Mouse (Mus musculus) lung, embryonic 14.5 days (tissue): ENCODE results near the gene Col4a2. TPM values are rescaled to one million over a fixed set of nuclear protein-coding genes. Genes with fewer than 3 reads are reported as not detected.

ENCODE experiments used
- ATAC-seq: fragments of 200-750 bp; cut with Nextera tagmentation; 2 replicates; pipeline ENCODE4 v1.8.0; 2017; ENCODE audit warnings: mild to moderate bottlenecking, moderate TSS enrichment, moderate library complexity; ENCODE audit not compliant: insufficient read depth
- DNase-seq: peaks from one replicate; pipeline ENCODE4 v3.0.0-alpha.2; 2015
- H3K27ac ChIP-seq: fragments of 300-500 bp; sonication (generic); 2 replicates; pipeline ENCODE4 v1.5.1; 2014; ENCODE audit warnings: low read depth, mild to moderate bottlenecking, moderate library complexity
- H3K27me3 ChIP-seq: fragments of 300-500 bp; sonication (generic); 2 replicates; pipeline ENCODE4 v1.6.1; 2014; ENCODE audit warnings: low read length, control low read depth; ENCODE audit not compliant: insufficient read depth
- H3K36me3 ChIP-seq: fragments of 300-500 bp; sonication (generic); 2 replicates; pipeline ENCODE4 v1.6.1; 2014; ENCODE audit warnings: control low read depth; ENCODE audit not compliant: insufficient read depth
- H3K4me1 ChIP-seq: fragments of 300-500 bp; sonication (generic); 2 replicates; pipeline ENCODE4 v1.6.1; 2014; ENCODE audit warnings: antibody characterized with exemption, control low read depth; ENCODE audit not compliant: insufficient read depth
- H3K4me2 ChIP-seq: fragments of 300-500 bp; sonication (generic); 2 replicates; pipeline ENCODE4 v1.6.1; 2014; ENCODE audit warnings: mild to moderate bottlenecking
- H3K4me3 ChIP-seq: fragments of 300-500 bp; sonication (generic); 2 replicates; pipeline ENCODE4 v1.5.1; 2014; ENCODE audit warnings: low read depth, low read length
- H3K9ac ChIP-seq: fragments of 300-500 bp; sonication (generic); 2 replicates; pipeline ENCODE4 v1.6.1; 2014
- H3K9me3 ChIP-seq: fragments of 300-500 bp; sonication (generic); 2 replicates; pipeline ENCODE4 v1.6.1; 2016; ENCODE audit warnings: low read depth, low read length, control low read depth
- CTCF ChIP-seq: IDR thresholded peaks from 2 replicates; pipeline ENCODE4 v1.5.1; 2016; ENCODE audit warnings: antibody characterized with exemption, low read depth
- WGBS: fragments of 180-500 bp; shearing (Covaris S2); extraction: QIAGEN DNeasy Blood & Tissue Kit; methylation state at CpG from one replicate; pipeline ENCODE4 v1.1.7; 2014; 5-methylcytosine and 5-hydroxymethylcytosine counted together
- polyA plus RNA-seq: library from polyadenylated mRNA; unstranded; fragments of >200 nt; fragmentation: Nextera tagmentation; extraction: Ambion mirVana; gene quantifications from 2 replicates; pipeline ENCODE4 v1.2.1, GENCODE M21; 2014

The Col4a2 gene
- polyA plus RNA-seq, 1 experiment from 2014 or later = 111 TPM

DNA sequence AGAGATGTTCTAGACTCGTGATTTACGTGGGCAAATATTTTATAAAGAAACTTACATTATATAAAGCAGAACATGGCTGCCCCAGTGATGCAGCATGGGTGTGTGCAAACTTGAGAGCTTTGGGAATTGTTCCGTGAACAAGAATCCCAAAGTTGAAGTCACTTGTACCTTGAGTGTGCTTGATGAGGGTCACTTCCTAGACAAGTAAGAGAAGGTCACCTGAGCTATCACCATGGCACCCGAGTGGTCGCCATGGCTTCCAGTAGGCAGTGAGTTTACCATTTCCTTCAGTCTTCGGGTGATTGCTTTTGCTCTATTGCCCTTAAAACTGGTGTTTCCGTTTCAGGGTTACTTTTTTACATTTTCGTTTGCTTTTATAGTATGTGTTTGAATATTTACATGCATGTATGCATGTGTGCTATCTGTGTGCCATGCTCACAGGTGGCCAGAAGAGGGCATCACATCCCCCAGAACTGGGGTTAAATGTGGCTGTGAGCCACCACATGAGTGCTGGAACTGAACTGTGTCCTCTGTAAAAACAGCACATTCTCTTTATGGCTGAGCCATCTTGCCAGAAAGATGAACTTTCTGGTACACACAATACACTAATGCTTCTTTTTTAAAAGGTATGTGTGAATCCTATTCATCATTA lies 42.3 kb downstream of the Col4a2 start:
- no peak overlapping the region for H3K4me3 ChIP-seq
- peak; percentile 42 for TF ChIP-seq CTCF
- no peak for DNase-seq
- peaks cover 12% of the 10 kb centered on the region for H3K4me1 ChIP-seq
- H3K36me3 ChIP-seq = peaks cover 14% of the 10 kb centered on the region; the same call in 1 of the 2 replicates
- no peaks in the 10 kb centered on the region for H3K9me3 ChIP-seq
- no peak overlapping the region for H3K27ac ChIP-seq
- no peak overlapping the region for H3K9ac ChIP-seq
- ATAC-seq = no peak
- 76% methylated on average over 8 of the region's 8 CpGs for WGBS
- H3K4me2 ChIP-seq = no peak overlapping the region
- no peaks in the 10 kb centered on the region for H3K27me3 ChIP-seq

DNA sequence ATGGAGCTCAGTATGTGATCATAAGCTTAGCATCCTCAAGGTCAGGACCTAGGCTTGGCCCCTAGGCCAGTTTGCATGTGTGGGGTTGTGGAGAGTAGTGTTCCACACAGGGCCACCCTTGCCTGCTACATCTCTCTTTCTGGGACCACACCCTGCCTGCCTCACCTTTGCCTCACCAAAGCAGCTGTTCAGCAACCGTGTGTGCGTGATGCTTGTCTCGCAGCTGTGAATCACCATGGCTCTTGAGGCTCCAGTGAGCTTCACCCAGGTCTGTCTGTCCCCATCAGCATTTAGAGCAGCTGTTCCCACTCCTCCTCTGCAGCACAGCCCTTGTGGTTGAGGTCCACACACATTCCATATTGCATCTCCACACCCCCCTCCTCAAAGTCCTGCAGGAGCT lies 43.3 kb downstream of the Col4a2 start:
- Histone ChIP-seq H3K9ac (no peak overlapping the region), H3K27ac (no peak overlapping the region), H3K4me3 (no peak overlapping the region), H3K36me3 (peaks cover 14% of the 10 kb centered on the region; the same call in 1 of the 2 replicates), H3K4me1 (peaks cover 16% of the 10 kb centered on the region), H3K4me2 (no peak overlapping the region), H3K9me3 (no peaks in the 10 kb centered on the region), H3K27me3 (no peaks in the 10 kb centered on the region)
- no peak for ATAC-seq
- TF ChIP-seq CTCF = no peak
- 82% methylated on average over 3 of the region's 3 CpGs for WGBS
- DNase-seq = no peak

DNA sequence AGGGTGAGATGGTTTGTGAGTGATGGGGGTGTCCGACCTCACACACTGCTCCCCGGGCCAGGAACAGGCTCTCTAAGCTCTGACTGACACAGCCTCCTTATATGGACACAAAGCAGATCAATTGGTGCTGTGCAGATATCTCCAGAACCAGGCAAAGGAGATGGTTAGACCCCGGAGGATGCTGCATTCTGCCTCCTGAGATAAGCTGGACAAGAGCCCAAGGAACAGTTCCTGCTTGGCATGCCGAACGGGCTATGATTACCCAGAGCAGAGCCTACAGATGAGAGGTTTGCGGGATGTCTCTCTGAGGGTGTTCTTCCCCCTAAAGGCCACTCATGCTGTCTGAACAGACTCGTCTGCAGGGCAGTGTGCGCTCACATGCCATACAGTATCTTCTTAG lies 44.2 kb downstream of the Col4a2 start:
- 60% methylated on average over 8 of the region's 8 CpGs for WGBS
- Histone ChIP-seq H3K27ac (peak overlapping the region; percentile 72; the same call in 1 of the 2 replicates), H3K9ac (no peak overlapping the region), H3K36me3 (peaks cover 14% of the 10 kb centered on the region; the same call in 1 of the 2 replicates), H3K4me2 (no peak overlapping the region), H3K4me1 (peaks cover 12% of the 10 kb centered on the region), H3K9me3 (no peaks in the 10 kb centered on the region), H3K4me3 (no peak overlapping the region), H3K27me3 (no peaks in the 10 kb centered on the region)
- ATAC-seq (no peak), DNase-seq (no peak)
- TF ChIP-seq CTCF = no peak

GRCm38 (mm10) chr8:11357921-11358436 lies 45.4 kb downstream of the Col4a2 start:
- no peak for TF ChIP-seq CTCF
- DNase-seq (peak; percentile 59), ATAC-seq (peak; percentile 59; the same call in 1 of the 2 replicates)
- H3K27me3 ChIP-seq = no peaks in the 10 kb centered on the region
- H3K9ac ChIP-seq = no peak overlapping the region
- H3K9me3 ChIP-seq = no peaks in the 10 kb centered on the region
- peaks cover 21% of the 10 kb centered on the region for H3K4me1 ChIP-seq
- peak overlapping the region; percentile 72 for H3K27ac ChIP-seq
- peaks cover 14% of the 10 kb centered on the region; the same call in 1 of the 2 replicates for H3K36me3 ChIP-seq
- H3K4me3 ChIP-seq = no peak overlapping the region
- WGBS = 25% methylated on average over 7 of the region's 7 CpGs
- H3K4me2 ChIP-seq = no peak overlapping the region

- 86% methylated on average over 5 of the region's 5 CpGs for WGBS
- H3K27ac ChIP-seq = no peak overlapping the region
- H3K36me3 ChIP-seq = peaks cover 8% of the 10 kb centered on the region; the same call in 1 of the 2 replicates
- H3K4me1 ChIP-seq = peaks cover 25% of the 10 kb centered on the region
- H3K4me2 ChIP-seq = no peak overlapping the region
- no peak overlapping the region for H3K4me3 ChIP-seq
- TF ChIP-seq CTCF = no peak
- no peak for ATAC-seq
- H3K9ac ChIP-seq = no peak overlapping the region
- DNase-seq = no peak
- no peaks in the 10 kb centered on the region for H3K27me3 ChIP-seq
- H3K9me3 ChIP-seq = no peaks in the 10 kb centered on the region
Observed at GRCm38 (mm10) chr8:11359846-11360245, 47.2 kb downstream of the Col4a2 start.

- peak overlapping the region; percentile 77; the same call in 1 of the 2 replicates for H3K27ac ChIP-seq
- peaks cover 26% of the 10 kb centered on the region for H3K4me1 ChIP-seq
- no peak overlapping the region for H3K9ac ChIP-seq
- ATAC-seq (0 out of 2 replicates have a peak, but pooled peaks have one; percentile 31), DNase-seq (no peak)
- peaks cover 4% of the 10 kb centered on the region; the same call in 1 of the 2 replicates for H3K36me3 ChIP-seq
- H3K27me3 ChIP-seq = no peaks in the 10 kb centered on the region
- H3K9me3 ChIP-seq = no peaks in the 10 kb centered on the region
- no peak overlapping the region for H3K4me2 ChIP-seq
- no peak overlapping the region for H3K4me3 ChIP-seq
- TF ChIP-seq CTCF = no peak
- WGBS = 65% methylated on average over 9 of the region's 9 CpGs
Observed at GRCm38 (mm10) chr8:11361546-11362277, 49.1 kb downstream of the Col4a2 start.
